Mouse (Mus musculus) hindbrain, postnatal 0 days (tissue): ENCODE data around the gene Rapgef2. TPM values are rescaled to one million over a fixed set of nuclear protein-coding genes. Genes with fewer than 3 reads are reported as not detected.

Source experiments
- ATAC-seq: fragments of 200-750 bp; cut with Nextera tagmentation; 2 replicates; pipeline ENCODE4 v1.8.0; 2017; ENCODE audit warnings: mild to moderate bottlenecking, moderate TSS enrichment, moderate library complexity
- DNase-seq: peaks from one replicate; pipeline ENCODE4 v3.0.0-alpha.2; 2015; ENCODE audit warnings: low spot score
- H3K27ac ChIP-seq: fragments of 300-500 bp; sonication (generic); 2 replicates; pipeline ENCODE4 v1.5.1; 2014; ENCODE audit warnings: mild to moderate bottlenecking
- H3K27me3 ChIP-seq: fragments of 300-500 bp; sonication (generic); 2 replicates; pipeline ENCODE4 v1.6.1; 2014; ENCODE audit warnings: low read length, mixed read lengths; ENCODE audit not compliant: insufficient read depth
- H3K36me3 ChIP-seq: fragments of 300-500 bp; sonication (generic); 2 replicates; pipeline ENCODE4 v1.6.1; 2014; ENCODE audit warnings: low read length, mixed read lengths; ENCODE audit not compliant: insufficient read depth
- H3K4me1 ChIP-seq: fragments of 300-500 bp; sonication (generic); 2 replicates; pipeline ENCODE4 v1.6.1; 2014; ENCODE audit warnings: antibody characterized with exemption, low read length, mixed read lengths; ENCODE audit not compliant: insufficient read depth
- H3K4me2 ChIP-seq: fragments of 300-500 bp; sonication (generic); 2 replicates; pipeline ENCODE4 v1.6.1; 2014; ENCODE audit warnings: low read depth, mild to moderate bottlenecking, low read length, moderate library complexity, mixed read lengths
- H3K4me3 ChIP-seq: fragments of 300-500 bp; sonication (generic); 2 replicates; pipeline ENCODE4 v1.5.1; 2014; ENCODE audit warnings: low read length
- H3K9ac ChIP-seq: fragments of 300-500 bp; sonication (generic); replicated peaks from 2 replicates; pipeline ENCODE4 v1.6.1; 2014; ENCODE audit warnings: mild to moderate bottlenecking, low read length, moderate library complexity, mixed read lengths
- H3K9me3 ChIP-seq: fragments of 300-500 bp; sonication (generic); 2 replicates; pipeline ENCODE4 v1.6.1; 2016; ENCODE audit warnings: low read length, mixed read lengths
- CTCF ChIP-seq: IDR thresholded peaks from 2 replicates; pipeline ENCODE4 v1.5.1; 2016; ENCODE audit warnings: antibody characterized with exemption, control low read depth, low read depth
- WGBS: fragments of 180-500 bp; shearing (Covaris S2); extraction: QIAGEN DNeasy Blood & Tissue Kit; methylation state at CpG from one replicate; pipeline ENCODE4 v1.1.7; 2014; 5-methylcytosine and 5-hydroxymethylcytosine counted together
- polyA plus RNA-seq: library from polyadenylated mRNA; unstranded; fragments of >200 nt; fragmentation: Nextera tagmentation; extraction: Ambion mirVana; gene quantifications from 2 replicates; pipeline ENCODE4 v1.2.1, GENCODE M21; 2015
- total RNA-seq: library from RNA; depleted of rRNA; stranded (reverse); fragments of >200 nt; gene quantifications from 2 replicates; pipeline ENCODE4 v1.2.3, GENCODE M21; 2014

Rapgef2 gene
- total and polyA plus RNA-seq, 2 experiments from 2014 or later: 8.8 to 49.8 TPM

DNA sequence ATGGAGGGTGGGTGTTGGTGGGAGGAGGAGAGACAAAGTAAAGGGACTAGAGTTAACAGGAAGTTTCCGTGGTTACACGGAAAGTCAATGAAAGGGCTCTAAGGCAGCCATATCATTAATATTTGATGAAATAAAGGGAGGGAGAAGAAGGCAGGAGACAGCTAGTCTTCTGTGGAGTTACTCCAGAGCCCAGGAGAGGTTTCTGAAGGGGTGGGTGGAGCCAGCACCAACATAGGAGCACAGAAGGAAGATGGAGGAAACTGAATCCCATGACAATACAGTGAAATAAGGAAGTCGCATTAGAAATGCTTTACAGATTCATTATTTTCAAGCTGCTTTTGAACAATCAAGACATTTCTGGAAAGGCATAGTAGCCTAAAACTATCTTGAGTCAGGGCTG, 211.3 kb downstream of the Rapgef2 start:
- Histone ChIP-seq H3K9ac (no peak overlapping the region), H3K27ac (no peak overlapping the region), H3K9me3 (no peaks in the 10 kb centered on the region), H3K4me1 (no peaks in the 10 kb centered on the region), H3K27me3 (no peaks in the 10 kb centered on the region), H3K4me3 (no peak overlapping the region), H3K4me2 (no peak overlapping the region), H3K36me3 (peaks cover 18% of the 10 kb centered on the region)
- WGBS: 90% methylated on average over 3 of the region's 3 CpGs
- no peak for TF ChIP-seq CTCF
- ATAC-seq: no peak
- DNase-seq: no peak

DNA sequence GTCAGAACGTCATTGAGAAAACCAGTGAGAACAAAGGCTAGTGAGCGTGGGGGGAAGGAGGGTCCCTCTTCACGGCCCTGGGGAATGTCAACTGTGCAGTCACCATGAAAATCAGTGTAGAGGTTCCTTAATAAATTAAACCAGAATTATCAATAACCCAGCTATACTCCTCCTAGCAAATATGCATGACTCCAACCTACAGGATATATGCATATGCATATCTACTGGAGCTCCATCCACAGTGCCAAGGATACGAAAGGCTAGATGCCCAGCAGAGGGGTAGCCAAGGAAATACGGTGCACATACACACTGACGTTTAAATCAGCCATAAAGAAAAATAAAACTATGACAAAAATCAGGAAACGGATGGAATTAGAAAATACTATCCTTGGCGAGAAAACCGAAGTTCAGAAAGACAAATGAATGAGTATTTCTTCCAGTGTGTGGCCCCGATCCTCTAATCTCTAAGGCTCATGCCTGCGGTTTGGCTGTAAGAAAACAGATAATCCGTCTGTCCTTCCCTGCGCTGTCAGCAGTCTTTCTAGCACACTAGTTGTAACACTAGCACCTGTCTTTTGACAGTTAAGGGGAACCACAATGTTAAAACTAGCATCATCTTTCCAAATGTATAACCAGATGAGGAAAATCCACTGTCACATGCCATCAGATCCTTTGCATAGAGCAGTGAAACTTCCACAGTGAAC, 212.6 kb downstream of the Rapgef2 start:
- DNase-seq (no peak), ATAC-seq (no peak)
- H3K4me2 ChIP-seq: no peak overlapping the region
- no peaks in the 10 kb centered on the region for H3K4me1 ChIP-seq
- H3K27ac ChIP-seq: no peak overlapping the region
- no peaks in the 10 kb centered on the region for H3K9me3 ChIP-seq
- no peak overlapping the region for H3K4me3 ChIP-seq
- no peaks in the 10 kb centered on the region for H3K27me3 ChIP-seq
- no peak overlapping the region for H3K9ac ChIP-seq
- no peak for TF ChIP-seq CTCF
- H3K36me3 ChIP-seq: peaks cover 22% of the 10 kb centered on the region; the same call in 1 of the 2 replicates
- 88% methylated on average over 13 of the region's 13 CpGs for WGBS

DNA sequence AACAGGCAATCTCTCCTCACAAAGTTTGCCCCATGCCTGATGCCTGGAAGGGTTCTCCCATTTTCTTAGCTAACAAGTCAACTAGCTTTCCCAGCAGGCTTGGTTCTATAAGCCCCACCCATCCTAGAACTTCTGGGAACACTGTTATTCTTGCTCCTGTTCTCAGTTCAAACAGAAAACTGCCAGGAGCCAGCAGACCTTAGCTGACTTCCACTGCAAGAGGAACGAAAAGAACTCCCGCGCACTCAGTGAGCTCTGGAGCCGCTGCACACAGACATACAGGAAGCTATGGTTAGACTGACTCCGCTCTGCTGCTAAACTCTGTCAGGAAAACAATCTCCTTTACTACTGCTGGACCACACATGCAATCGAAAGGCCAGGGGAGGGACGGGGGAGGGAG, 214.8 kb downstream of the Rapgef2 start:
- no peak overlapping the region for H3K27ac ChIP-seq
- H3K4me2 ChIP-seq: no peak overlapping the region
- no peaks in the 10 kb centered on the region for H3K4me1 ChIP-seq
- TF ChIP-seq CTCF: no peak
- DNase-seq: no peak
- ATAC-seq: no peak
- 63% methylated on average over 5 of the region's 7 CpGs for WGBS
- peaks cover 14% of the 10 kb centered on the region; the same call in 1 of the 2 replicates for H3K36me3 ChIP-seq
- no peaks in the 10 kb centered on the region for H3K27me3 ChIP-seq
- no peaks in the 10 kb centered on the region for H3K9me3 ChIP-seq
- H3K4me3 ChIP-seq: no peak overlapping the region
- no peak overlapping the region for H3K9ac ChIP-seq

DNA sequence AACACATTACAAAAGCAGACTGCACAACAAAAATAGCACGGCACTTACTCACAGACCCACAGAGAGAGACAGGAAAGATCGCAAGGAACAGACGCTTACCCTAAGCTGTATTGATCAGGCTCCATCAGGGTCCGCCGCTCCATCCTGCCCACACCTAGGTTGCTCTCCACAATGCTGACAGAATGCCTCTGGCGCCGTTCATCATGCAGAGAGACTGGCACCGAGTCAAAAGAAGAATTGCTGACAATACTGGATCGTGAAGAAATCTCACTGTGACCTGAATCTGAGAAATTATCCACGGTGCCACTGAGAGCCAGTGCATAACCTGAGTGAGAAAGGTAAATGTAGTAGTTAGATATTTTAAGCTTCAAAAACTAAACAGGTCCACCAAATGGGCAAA, 216.4 kb downstream of the Rapgef2 start:
- Histone ChIP-seq H3K36me3 (peaks cover 24% of the 10 kb centered on the region; the same call in 1 of the 2 replicates), H3K4me3 (no peak overlapping the region), H3K9ac (no peak overlapping the region), H3K27me3 (no peaks in the 10 kb centered on the region), H3K4me1 (no peaks in the 10 kb centered on the region), H3K4me2 (no peak overlapping the region), H3K9me3 (no peaks in the 10 kb centered on the region), H3K27ac (no peak overlapping the region)
- no peak for TF ChIP-seq CTCF
- WGBS: 71% methylated on average over 10 of the region's 10 CpGs
- ATAC-seq: no peak
- peak; percentile 11 for DNase-seq

DNA sequence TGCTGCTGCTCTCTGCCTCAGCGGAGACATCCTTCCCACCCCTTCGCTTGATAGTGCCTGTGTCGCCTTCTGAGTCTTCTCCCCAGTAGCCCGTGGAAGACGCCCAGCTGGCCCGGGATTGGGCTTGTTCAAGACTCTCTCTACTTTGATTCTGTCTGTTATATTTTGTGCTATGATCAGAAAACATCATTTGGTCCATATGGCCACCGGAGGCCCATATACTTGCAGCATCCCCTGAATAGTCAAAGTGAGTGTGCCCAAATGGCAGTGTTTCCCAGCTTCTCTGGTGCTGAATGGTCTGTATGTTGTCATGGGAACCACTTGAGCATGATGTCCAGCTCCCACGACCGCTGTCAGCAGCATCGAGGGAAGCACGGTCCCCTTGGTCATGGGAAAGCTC, 217.3 kb downstream of the Rapgef2 start:
- H3K4me1 ChIP-seq: no peaks in the 10 kb centered on the region
- H3K4me2 ChIP-seq: no peak overlapping the region
- H3K27me3 ChIP-seq: no peaks in the 10 kb centered on the region
- no peaks in the 10 kb centered on the region for H3K9me3 ChIP-seq
- TF ChIP-seq CTCF: no peak
- peaks cover 29% of the 10 kb centered on the region for H3K36me3 ChIP-seq
- ATAC-seq (no peak), DNase-seq (no peak)
- H3K27ac ChIP-seq: no peak overlapping the region
- no peak overlapping the region for H3K4me3 ChIP-seq
- 75% methylated on average over 11 of the region's 11 CpGs for WGBS
- no peak overlapping the region for H3K9ac ChIP-seq

DNA sequence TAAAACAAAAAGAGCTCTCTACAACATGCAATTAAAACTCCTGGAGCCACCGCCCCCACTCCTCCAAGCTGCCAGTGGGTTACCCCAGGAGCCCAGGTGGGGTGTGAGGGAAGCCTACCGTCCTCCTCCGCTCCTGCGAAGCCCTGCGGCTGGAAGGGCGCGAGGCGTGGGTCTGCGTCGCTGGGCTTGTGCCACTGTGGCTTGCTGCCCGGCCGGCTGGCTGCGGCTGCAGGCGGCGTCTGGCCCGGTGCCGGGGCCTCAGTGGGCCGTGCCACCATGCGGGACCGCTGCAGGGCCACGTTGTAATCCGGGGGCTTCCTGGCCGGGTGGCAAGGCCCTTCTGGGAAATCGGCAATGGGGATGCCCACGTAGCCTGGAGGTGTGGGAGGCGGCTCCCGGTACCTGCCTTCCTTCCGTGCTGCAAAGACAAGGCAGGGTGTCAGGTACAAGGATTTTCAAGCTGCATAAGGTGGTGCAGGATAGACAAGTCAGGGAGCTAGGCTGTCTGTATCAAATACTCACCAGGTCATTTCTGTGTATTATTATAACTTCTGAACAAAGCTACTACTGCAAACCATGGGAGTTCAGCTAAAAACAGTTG, 219.8 kb downstream of the Rapgef2 start:
- Histone ChIP-seq H3K4me1 (no peaks in the 10 kb centered on the region), H3K4me3 (no peak overlapping the region), H3K4me2 (no peak overlapping the region), H3K27me3 (no peaks in the 10 kb centered on the region), H3K36me3 (peaks cover 27% of the 10 kb centered on the region), H3K27ac (no peak overlapping the region), H3K9ac (no peak overlapping the region), H3K9me3 (no peaks in the 10 kb centered on the region)
- 92% methylated on average over 28 of the region's 28 CpGs for WGBS
- ATAC-seq: 0 out of 2 replicates have a peak, but pooled peaks have one; percentile 24
- TF ChIP-seq CTCF: no peak
- no peak for DNase-seq

DNA sequence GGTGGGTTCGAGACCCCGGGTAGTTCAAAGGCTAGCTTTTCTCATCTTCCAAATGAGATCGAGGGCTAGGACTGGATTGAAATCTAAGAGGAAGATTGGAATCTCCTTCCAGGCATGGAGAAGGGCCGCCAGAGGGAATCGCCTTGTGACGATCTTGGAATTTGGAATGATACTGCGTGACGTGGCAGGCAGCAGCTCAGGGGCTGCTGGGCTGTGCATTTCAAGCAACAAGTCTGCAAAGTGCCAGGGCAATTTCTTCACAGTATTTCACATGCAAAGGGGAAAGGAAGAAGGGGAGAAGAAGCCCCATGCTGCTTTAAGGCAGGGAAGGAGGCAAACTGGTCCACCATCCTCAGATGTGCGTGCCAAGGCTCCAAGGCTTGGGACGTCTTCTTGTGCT, 222.2 kb downstream of the Rapgef2 start:
- Histone ChIP-seq H3K4me3 (no peak overlapping the region), H3K4me1 (no peaks in the 10 kb centered on the region), H3K4me2 (no peak overlapping the region), H3K36me3 (peaks cover 25% of the 10 kb centered on the region), H3K9me3 (no peaks in the 10 kb centered on the region), H3K9ac (no peak overlapping the region), H3K27ac (no peak overlapping the region), H3K27me3 (no peaks in the 10 kb centered on the region)
- TF ChIP-seq CTCF: no peak
- no peak for ATAC-seq
- no peak for DNase-seq
- WGBS: 91% methylated on average over 10 of the region's 10 CpGs
